Comparison of ENCODE assay signal across 9 mouse cellular contexts in the genomic region with DNA sequence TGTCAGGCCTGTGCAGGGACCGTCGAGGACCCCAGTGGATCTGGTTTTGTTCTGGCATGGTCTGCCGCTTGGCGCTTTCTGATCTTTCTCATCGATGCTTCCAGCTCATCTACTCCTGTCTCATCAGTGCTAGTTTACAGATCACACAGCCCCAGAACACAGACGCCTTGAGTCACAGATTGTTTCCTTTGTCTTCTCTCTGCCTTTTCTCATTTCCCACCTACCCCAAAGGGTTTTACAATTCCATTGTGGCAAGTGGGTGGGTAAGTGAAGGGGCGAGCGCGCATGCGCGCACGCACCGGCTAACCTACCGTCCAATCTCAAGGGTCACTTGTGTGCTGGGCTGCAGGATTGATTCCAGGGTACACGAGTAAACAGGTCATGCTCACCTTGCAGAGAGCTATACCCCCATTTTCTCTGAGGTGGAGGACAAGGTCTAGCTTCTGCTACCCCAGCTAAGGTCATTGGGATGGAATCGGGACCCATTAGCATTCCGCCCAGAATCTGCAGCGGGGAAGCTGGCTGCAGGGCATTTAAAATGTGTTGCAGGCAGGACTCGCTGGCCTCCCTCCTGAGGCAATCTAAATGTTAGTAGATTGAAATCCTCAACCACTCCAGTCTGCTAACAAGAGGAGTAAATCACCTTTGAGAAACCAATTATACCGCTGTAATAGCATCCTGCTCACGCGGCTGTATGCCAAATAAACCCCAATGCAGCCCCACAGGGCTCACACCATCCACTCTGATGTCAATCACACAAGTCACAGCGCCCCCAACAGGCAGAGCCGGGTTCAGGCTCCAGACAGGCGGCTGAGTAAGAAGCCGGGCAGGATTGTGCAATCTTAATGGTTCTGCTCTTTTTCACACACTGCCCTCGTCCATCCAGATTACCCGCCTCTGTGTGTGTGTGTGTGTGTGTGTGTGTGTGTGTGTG. TPM values are rescaled to one million over a fixed set of nuclear protein-coding genes. Genes with fewer than 3 reads are reported as not detected.
DNase-seq lines count a peak whose midpoint lies in the region; ATAC-seq lines count a peak whose summit lies in the region.
"Had no signal": no experiment of that assay in that cellular context is flagged by ENCODE, and none has a peak within 500 bp of the region (broad histone marks: within the 10 kb centered on the region; RNA-seq: fewer than 3 reads in every experiment).

No protein-coding gene starts in this region.

- H3K36me3 ChIP-seq in forebrain, embryonic 12.5 days (replicated peaks): no peaks in the 10 kb centered on the region
- no peaks in the 10 kb centered on the region for H3K36me3 ChIP-seq in forebrain, embryonic 16.5 days (ENCODE audit: control insufficient read depth, insufficient read depth)

- intact Hi-C loops in heart, postnatal 14 days (cut with DNase I): no loop called here

- H3K27ac ChIP-seq in forebrain, embryonic 12.5 days: no peak overlapping the region
- no peak overlapping the region for H3K27ac ChIP-seq in forebrain, embryonic 16.5 days (ENCODE audit: low read length)

- H3K4me2 ChIP-seq in forebrain, embryonic 12.5 days: peak overlapping the region; percentile 22; the same call in 1 of the 2 replicates
- no peak overlapping the region for H3K4me2 ChIP-seq in forebrain, embryonic 16.5 days (ENCODE audit: low read length)

- no peak overlapping the region for H3K4me3 ChIP-seq in forebrain, embryonic 12.5 days (replicated peaks)
- no peak overlapping the region for H3K4me3 ChIP-seq in forebrain, embryonic 16.5 days (replicated peaks; ENCODE audit: low read length)

- peaks cover 6% of the 10 kb centered on the region; the same call in 1 of the 2 replicates for H3K4me1 ChIP-seq in forebrain, embryonic 12.5 days
- no peaks in the 10 kb centered on the region for H3K4me1 ChIP-seq in forebrain, embryonic 16.5 days (replicated peaks; ENCODE audit: control insufficient read depth, insufficient read depth, low read length)

- ATAC-seq in forebrain, embryonic 12.5 days (ENCODE audit: low FRiP score): peak; percentile 57
- no peak for ATAC-seq in forebrain, embryonic 16.5 days

- no peaks in the 10 kb centered on the region for H3K27me3 ChIP-seq in forebrain, embryonic 12.5 days
- H3K27me3 ChIP-seq in forebrain, embryonic 16.5 days (replicated peaks; ENCODE audit: control insufficient read depth, insufficient read depth, low read length): no peaks in the 10 kb centered on the region

- DNase-seq in urinary bladder, postnatal 14 days (ENCODE audit: low spot score): peak; percentile 17
- no peak for DNase-seq in urinary bladder, postnatal 10 days (ENCODE audit: low spot score)
- peak; percentile 7 for DNase-seq in lung, postnatal 14 days
- no peak for DNase-seq in gastrocnemius, postnatal 4 days (ENCODE audit: low spot score in 2 of 2)
- no peak for DNase-seq in spleen, postnatal 36 days (ENCODE audit: low spot score in 2 of 2)
- no peak for DNase-seq in heart, postnatal 14 days
- DNase-seq: kidney, adult 9 months had no signal

- H3K9me3 ChIP-seq in forebrain, embryonic 12.5 days: no peaks in the 10 kb centered on the region
- H3K9me3 ChIP-seq in forebrain, embryonic 16.5 days (ENCODE audit: control insufficient read depth, low read length): no peaks in the 10 kb centered on the region

- WGBS in forebrain, embryonic 12.5 days: 47% methylated on average over 28 of the region's 28 CpGs
- WGBS in forebrain, embryonic 16.5 days: 50% methylated on average over 28 of the region's 28 CpGs

- H3K9ac ChIP-seq in forebrain, embryonic 12.5 days: no peak overlapping the region
- no peak overlapping the region for H3K9ac ChIP-seq in forebrain, embryonic 16.5 days (replicated peaks; ENCODE audit: low read depth, low read length)

RNA-seq across cellular contexts. Expression of a gene that starts 31.0 kb away (rescaled TPM):
- 158 and 173 TPM in 2 replicates for polyA plus RNA-seq in forebrain, embryonic 12.5 days (2016; fragmentation: Nextera tagmentation; extraction: Ambion mirVana)
- 124 and 133 TPM in 2 replicates for polyA plus RNA-seq in forebrain, embryonic 16.5 days (2015; fragmentation: Nextera tagmentation; extraction: Ambion mirVana)
- total RNA-seq in gastrocnemius, postnatal 4 days (2021): 10 to 100 TPM; 64.0 to 65.3 TPM
- total RNA-seq in heart, postnatal 14 days (2021): 10 to 100 TPM; 90.2 to 91.5 TPM

RNA-seq across cellular contexts. Expression of a gene that starts 53.9 kb away (rescaled TPM):
- 0.13 and 0.14 TPM in 2 replicates for polyA plus RNA-seq in forebrain, embryonic 12.5 days (2016; fragmentation: Nextera tagmentation; extraction: Ambion mirVana)
- polyA plus RNA-seq in forebrain, embryonic 16.5 days (2015; fragmentation: Nextera tagmentation; extraction: Ambion mirVana): 0.20 and 0.30 TPM in 2 replicates
- total RNA-seq in gastrocnemius, postnatal 4 days (2021): 10 to 100 TPM; 17.7 to 19.2 TPM
- total RNA-seq in heart, postnatal 14 days (2021): 1 to 10 TPM; 5.2 to 6.1 TPM

Comparison
In these comparisons a context has a peak if more than half of its experiments do, and no peak if none do; other contexts are left out.
1. DNase-seq: peak in urinary bladder, postnatal 14 days (single experiment) and lung, postnatal 14 days (single experiment); none in urinary bladder, postnatal 10 days (single experiment), gastrocnemius, postnatal 4 days (0 of 2), spleen, postnatal 36 days (0 of 2) and heart, postnatal 14 days (0 of 2).